Comparison of ENCODE assay signal across 9 mouse cellular contexts in genomic region chr10:128321641-128322040, GRCm38 (mm10). TPM values are rescaled to one million over a fixed set of nuclear protein-coding genes. Genes with fewer than 3 reads are reported as not detected.
DNase-seq lines count a peak whose midpoint lies in the region; ATAC-seq lines count a peak whose summit lies in the region.
"Had no signal": no experiment of that assay in that cellular context is flagged by ENCODE, and none has a peak within 500 bp of the region (broad histone marks: within the 10 kb centered on the region; RNA-seq: fewer than 3 reads in every experiment).

No protein-coding gene starts in this region.

- H3K4me2 ChIP-seq in heart, embryonic 14.5 days (ENCODE audit: low read length): peak overlapping the region; percentile 73
- H3K4me2 ChIP-seq in hindbrain, embryonic 13.5 days: peak overlapping the region; percentile 92
- H3K4me2 ChIP-seq in midbrain, embryonic 12.5 days (replicated peaks): peak overlapping the region; percentile 86

- H3K9me3 ChIP-seq in heart, embryonic 14.5 days (ENCODE audit: control insufficient read depth, low read length): no peaks in the 10 kb centered on the region
- no peaks in the 10 kb centered on the region for H3K9me3 ChIP-seq in hindbrain, embryonic 13.5 days
- H3K9me3 ChIP-seq in midbrain, embryonic 12.5 days: no peaks in the 10 kb centered on the region

- no peak overlapping the region for H3K27ac ChIP-seq in heart, embryonic 14.5 days (replicated peaks in 1 of 2; ENCODE audit: control insufficient read depth in 1 of 2, insufficient read depth in 1 of 2, low read depth in 2 of 2, low read length in 2 of 2)
- peak overlapping the region; percentile 35; the same call in 1 of the 2 replicates for H3K27ac ChIP-seq in hindbrain, embryonic 13.5 days
- H3K27ac ChIP-seq in midbrain, embryonic 12.5 days (replicated peaks): 0 out of 2 replicates have a peak overlapping the region, but pooled peaks have one; percentile 54

- peak overlapping the region; percentile 15 to 82; a peak in 3 of 4 replicates for H3K4me3 ChIP-seq in heart, embryonic 14.5 days (ENCODE audit: control insufficient read depth in 1 of 2, insufficient read depth in 1 of 2, low read depth in 1 of 2, low read length in 2 of 2)
- H3K4me3 ChIP-seq in hindbrain, embryonic 13.5 days: peak overlapping the region; percentile 90
- peak overlapping the region; percentile 88; the same call in 1 of the 2 replicates for H3K4me3 ChIP-seq in midbrain, embryonic 12.5 days

- DNase-seq in heart, adult 18-20 months: no peak
- DNase-seq in R1 (ENCODE audit: low read depth, low spot score): peak; percentile 40
- DNase-seq in left cerebral cortex, postnatal 36 days (ENCODE audit: low spot score in 2 of 2): no peak
- DNase-seq in urinary bladder, postnatal 4 days (ENCODE audit: low spot score in 2 of 2): no peak
- no peak for DNase-seq in Muller cell, postnatal 12 days (ENCODE audit: inconsistent ontology term)

- ATAC-seq in heart, embryonic 14.5 days (ENCODE audit: insufficient number of reproducible peaks, insufficient read depth, low FRiP score, low read depth): no peak
- no peak for ATAC-seq in hindbrain, embryonic 13.5 days (ENCODE audit: low FRiP score)
- 0 out of 2 replicates have a peak, but pooled peaks have one; percentile 5 for ATAC-seq in midbrain, embryonic 12.5 days (ENCODE audit: low FRiP score, low read depth)

- no peaks in the 10 kb centered on the region for H3K27me3 ChIP-seq in heart, embryonic 14.5 days (ENCODE audit: control insufficient read depth, insufficient read depth, low read length)
- no peaks in the 10 kb centered on the region for H3K27me3 ChIP-seq in hindbrain, embryonic 13.5 days
- no peaks in the 10 kb centered on the region for H3K27me3 ChIP-seq in midbrain, embryonic 12.5 days

- H3K36me3 ChIP-seq in heart, embryonic 14.5 days (ENCODE audit: control insufficient read depth, insufficient read depth, low read length): peaks cover 68% of the 10 kb centered on the region
- H3K36me3 ChIP-seq in hindbrain, embryonic 13.5 days: peaks cover 53% of the 10 kb centered on the region
- peaks cover 57% of the 10 kb centered on the region for H3K36me3 ChIP-seq in midbrain, embryonic 12.5 days

- H3K4me1 ChIP-seq in heart, embryonic 14.5 days (ENCODE audit: control insufficient read depth in 2 of 2, insufficient read depth in 2 of 2, low read length in 2 of 2): peaks cover 7 to 17% of the 10 kb centered on the region in 2 experiments
- H3K4me1 ChIP-seq in hindbrain, embryonic 13.5 days (replicated peaks): peaks cover 20% of the 10 kb centered on the region
- peaks cover 19% of the 10 kb centered on the region for H3K4me1 ChIP-seq in midbrain, embryonic 12.5 days

- H3K9ac ChIP-seq in heart, embryonic 14.5 days (ENCODE audit: low read length): peak overlapping the region; percentile 96
- peak overlapping the region; percentile 62; the same call in 1 of the 2 replicates for H3K9ac ChIP-seq in hindbrain, embryonic 13.5 days
- H3K9ac ChIP-seq in midbrain, embryonic 12.5 days (replicated peaks): peak overlapping the region; percentile 96

- intact Hi-C loops in left cerebral cortex, postnatal 36 days (cut with DNase I): no loop called here

- 49% methylated on average over 12 of the region's 12 CpGs for WGBS in heart, embryonic 14.5 days
- WGBS in hindbrain, embryonic 13.5 days: 63% methylated on average over 12 of the region's 12 CpGs
- 57% methylated on average over 12 of the region's 12 CpGs for WGBS in midbrain, embryonic 12.5 days

RNA-seq across cellular contexts. Expression of gene Cnpy2, which starts 0.6 kb away (rescaled TPM):
- polyA plus RNA-seq in heart, embryonic 14.5 days (2014; fragmentation: Nextera tagmentation; extraction: Ambion mirVana): 213 and 243 TPM in 2 replicates
- 10 to 100 TPM; 62.2 to 66.6 TPM for total RNA-seq in heart, adult 18-20 months (2021)
- polyA plus RNA-seq in hindbrain, embryonic 13.5 days (2015; fragmentation: Nextera tagmentation; extraction: Ambion mirVana): 227 and 228 TPM in 2 replicates
- polyA plus RNA-seq in midbrain, embryonic 12.5 days (2016; fragmentation: Nextera tagmentation; extraction: Ambion mirVana): 219 and 220 TPM in 2 replicates
- 10 to 100 TPM; 62.9 to 74.4 TPM for total RNA-seq in left cerebral cortex, postnatal 36 days (2021)

RNA-seq across cellular contexts. Expression of gene Cs, which starts 15.9 kb away (rescaled TPM):
- 493 and 524 TPM in 2 replicates for polyA plus RNA-seq in heart, embryonic 14.5 days (2014; fragmentation: Nextera tagmentation; extraction: Ambion mirVana)
- 1,000 to 10,000 TPM; 1,006 to 1,090 TPM for total RNA-seq in heart, adult 18-20 months (2021)
- 232 and 235 TPM in 2 replicates for polyA plus RNA-seq in hindbrain, embryonic 13.5 days (2015; fragmentation: Nextera tagmentation; extraction: Ambion mirVana)
- polyA plus RNA-seq in midbrain, embryonic 12.5 days (2016; fragmentation: Nextera tagmentation; extraction: Ambion mirVana): 205 and 209 TPM in 2 replicates
- total RNA-seq in left cerebral cortex, postnatal 36 days (2021): 100 to 1,000 TPM; 214 to 231 TPM

RNA-seq across cellular contexts. Expression of gene Pan2, which starts 18.5 kb away (rescaled TPM):
- 28.8 and 29.6 TPM in 2 replicates for polyA plus RNA-seq in heart, embryonic 14.5 days (2014; fragmentation: Nextera tagmentation; extraction: Ambion mirVana)
- total RNA-seq in heart, adult 18-20 months (2021): 1 to 10 TPM; 4.5 to 6.0 TPM
- polyA plus RNA-seq in hindbrain, embryonic 13.5 days (2015; fragmentation: Nextera tagmentation; extraction: Ambion mirVana): 25.3 and 25.8 TPM in 2 replicates
- polyA plus RNA-seq in midbrain, embryonic 12.5 days (2016; fragmentation: Nextera tagmentation; extraction: Ambion mirVana): 39.8 and 41.7 TPM in 2 replicates
- total RNA-seq in left cerebral cortex, postnatal 36 days (2021): 10 to 100 TPM; 11.3 to 17.2 TPM

RNA-seq across cellular contexts. Expression of gene Il23a, which starts 23.1 kb away (rescaled TPM):
- polyA plus RNA-seq in heart, embryonic 14.5 days (2014; fragmentation: Nextera tagmentation; extraction: Ambion mirVana): 3.3 and 4.3 TPM in 2 replicates
- not detected for total RNA-seq in heart, adult 18-20 months (2021)
- 0.10 TPM in 1 of 2 replicates, not detected in the other for polyA plus RNA-seq in hindbrain, embryonic 13.5 days (2015; fragmentation: Nextera tagmentation; extraction: Ambion mirVana)
- not detected in 2 replicates for polyA plus RNA-seq in midbrain, embryonic 12.5 days (2016; fragmentation: Nextera tagmentation; extraction: Ambion mirVana)
- under 1 TPM; 0.27 to 0.29 TPM for total RNA-seq in left cerebral cortex, postnatal 36 days (2021)
- total RNA-seq: gastrocnemius, adult 8-10 months had no signal

RNA-seq across cellular contexts. Expression of gene Coq10a, which starts 47.2 kb away (rescaled TPM):
- 23.5 TPM in 2 replicates for polyA plus RNA-seq in heart, embryonic 14.5 days (2014; fragmentation: Nextera tagmentation; extraction: Ambion mirVana)
- 100 to 1,000 TPM; 365 to 392 TPM for total RNA-seq in heart, adult 18-20 months (2021)
- polyA plus RNA-seq in hindbrain, embryonic 13.5 days (2015; fragmentation: Nextera tagmentation; extraction: Ambion mirVana): 31.1 and 37.6 TPM in 2 replicates
- 28.6 and 33.6 TPM in 2 replicates for polyA plus RNA-seq in midbrain, embryonic 12.5 days (2016; fragmentation: Nextera tagmentation; extraction: Ambion mirVana)
- 10 to 100 TPM; 62.0 to 63.2 TPM for total RNA-seq in left cerebral cortex, postnatal 36 days (2021)

Comparison
In these comparisons a context has a peak if more than half of its experiments do, and no peak if none do; other contexts are left out.
1. H3K27ac ChIP-seq: peak in hindbrain, embryonic 13.5 days (single experiment) and midbrain, embryonic 12.5 days (single experiment); none in heart, embryonic 14.5 days (0 of 2).
2. Peak in every context shown above with its lines, with median percentiles within 50 percentile points of each other: H3K4me2 ChIP-seq, H3K4me3 ChIP-seq and H3K9ac ChIP-seq.